Mouse (Mus musculus) retina, postnatal 1 day (tissue): ENCODE results near the gene Sema4b.
A peak's percentile ranks its signal among the peaks of the same experiment; 100 is the strongest.

Source experiments
- DNase-seq: peaks from one replicate; pipeline ENCODE4 v3.0.0-alpha.2; 2012

The Sema4b gene

GRCm38 (mm10) chr7:80198863-80199262 lies 12.2 kb downstream of the Sema4b start:
- no peak for DNase-seq

GRCm38 (mm10) chr7:80199286-80199685 lies 12.6 kb downstream of the Sema4b start:
- no peak for DNase-seq

- DNase-seq = no peak
Measured at GRCm38 (mm10) chr7:80199851-80200587, 13.4 kb downstream of the Sema4b start.

GRCm38 (mm10) chr7:80200588-80200945 lies 13.9 kb downstream of the Sema4b start:
- no peak for DNase-seq

GRCm38 (mm10) chr7:80200963-80201539 lies 14.4 kb downstream of the Sema4b start:
- DNase-seq = no peak

GRCm38 (mm10) chr7:80201888-80202540 lies 15.4 kb downstream of the Sema4b start:
- no peak for DNase-seq

- no peak for DNase-seq
Measured at GRCm38 (mm10) chr7:80202961-80203360, 16.3 kb downstream of the Sema4b start.

- peak; percentile 79 for DNase-seq
Measured at GRCm38 (mm10) chr7:80203638-80204096, 17.0 kb downstream of the Sema4b start.

GRCm38 (mm10) chr7:80204362-80204761 lies 17.7 kb downstream of the Sema4b start:
- DNase-seq = no peak

GRCm38 (mm10) chr7:80204961-80205360 lies 18.3 kb downstream of the Sema4b start:
- DNase-seq = no peak

- DNase-seq = no peak
Measured at GRCm38 (mm10) chr7:80205705-80206589, 19.3 kb downstream of the Sema4b start.

- no peak for DNase-seq
Measured at GRCm38 (mm10) chr7:80207314-80207731, 20.7 kb downstream of the Sema4b start.

- DNase-seq = no peak
Measured at GRCm38 (mm10) chr7:80208026-80208642, 21.5 kb downstream of the Sema4b start.

GRCm38 (mm10) chr7:80208738-80209430 lies 22.2 kb downstream of the Sema4b start:
- no peak for DNase-seq

GRCm38 (mm10) chr7:80209669-80210068 lies 23.0 kb downstream of the Sema4b start:
- no peak for DNase-seq

GRCm38 (mm10) chr7:80210982-80211381 lies 24.3 kb downstream of the Sema4b start:
- DNase-seq = no peak

GRCm38 (mm10) chr7:80213604-80214003 lies 27.0 kb downstream of the Sema4b start:
- DNase-seq = no peak

- DNase-seq = no peak
Measured at GRCm38 (mm10) chr7:80214459-80214858, 27.8 kb downstream of the Sema4b start.

- DNase-seq = peak; percentile 89
Measured at GRCm38 (mm10) chr7:80215398-80215797, 28.8 kb downstream of the Sema4b start.

GRCm38 (mm10) chr7:80216566-80216965 lies 29.9 kb downstream of the Sema4b start:
- DNase-seq = no peak

GRCm38 (mm10) chr7:80218666-80219065 lies 32.0 kb downstream of the Sema4b start:
- no peak for DNase-seq

- no peak for DNase-seq
Measured at GRCm38 (mm10) chr7:80220237-80220797, 33.7 kb downstream of the Sema4b start.
